8 mouse cellular contexts compared by ENCODE assay signal in genomic region chr14:32076896-32077575, GRCm38 (mm10). TPM values are rescaled to one million over a fixed set of nuclear protein-coding genes. Genes with fewer than 3 reads are reported as not detected.
DNase-seq lines count a peak whose midpoint lies in the region; ATAC-seq and TF ChIP-seq lines count a peak whose summit lies in the region.

No protein-coding gene starts in this region.

- no peak overlapping the region for H3K4me2 ChIP-seq in forebrain, embryonic 15.5 days (replicated peaks)
- no peak overlapping the region for H3K4me2 ChIP-seq in hindbrain, postnatal 0 days (ENCODE audit: low read depth, low read length)
- H3K4me2 ChIP-seq in midbrain, embryonic 14.5 days (ENCODE audit: low read length): no peak overlapping the region

- H3K9ac ChIP-seq in forebrain, embryonic 15.5 days (replicated peaks): no peak overlapping the region
- no peak overlapping the region for H3K9ac ChIP-seq in hindbrain, postnatal 0 days (replicated peaks; ENCODE audit: low read length)
- H3K9ac ChIP-seq in midbrain, embryonic 14.5 days (replicated peaks; ENCODE audit: low read length): no peak overlapping the region

- ATAC-seq in forebrain, embryonic 15.5 days (replicated peaks): peak; percentile 66
- ATAC-seq in hindbrain, postnatal 0 days: peak; percentile 85
- no peak; the same call in 1 of the 2 replicates for ATAC-seq in midbrain, embryonic 14.5 days (ENCODE audit: low FRiP score, low TSS enrichment)

- no peaks in the 10 kb centered on the region for H3K9me3 ChIP-seq in forebrain, embryonic 15.5 days
- H3K9me3 ChIP-seq in hindbrain, postnatal 0 days (ENCODE audit: low read length): no peaks in the 10 kb centered on the region
- no peaks in the 10 kb centered on the region for H3K9me3 ChIP-seq in midbrain, embryonic 14.5 days (ENCODE audit: control insufficient read depth, low read length)

- no peaks in the 10 kb centered on the region for H3K4me1 ChIP-seq in forebrain, embryonic 15.5 days
- H3K4me1 ChIP-seq in hindbrain, postnatal 0 days (ENCODE audit: insufficient read depth, low read length): 0 out of 2 replicates have a peak, but pooled peaks cover 3% of the 10 kb centered on the region
- no peaks in the 10 kb centered on the region for H3K4me1 ChIP-seq in midbrain, embryonic 14.5 days (ENCODE audit: control insufficient read depth, insufficient read depth, low read length)

- 54% methylated on average over 8 of the region's 8 CpGs for WGBS in forebrain, embryonic 15.5 days
- 45% methylated on average over 8 of the region's 8 CpGs for WGBS in hindbrain, postnatal 0 days
- 56% methylated on average over 8 of the region's 8 CpGs for WGBS in midbrain, embryonic 14.5 days

- H3K36me3 ChIP-seq in forebrain, embryonic 15.5 days: peaks cover 16% of the 10 kb centered on the region
- H3K36me3 ChIP-seq in hindbrain, postnatal 0 days (ENCODE audit: insufficient read depth, low read length): peaks cover 13% of the 10 kb centered on the region
- peaks cover 16% of the 10 kb centered on the region for H3K36me3 ChIP-seq in midbrain, embryonic 14.5 days (ENCODE audit: control insufficient read depth, insufficient read depth, low read length)

- TF ChIP-seq CTCF in hindbrain, postnatal 0 days (IDR thresholded peaks at IDR 0.05; ENCODE audit: low read depth): peak; percentile 98

- intact Hi-C loops in left cerebral cortex, postnatal 36 days (cut with DNase I): loop anchor here (5.0 kb wide), 2 partner anchors 280 to 420 kb away; no protein-coding TSS in a partner anchor

- DNase-seq in layer of hippocampus, adult 11-12 months (ENCODE audit: low spot score): peak; percentile 66
- no peak for DNase-seq in layer of hippocampus, adult 9-11 months
- DNase-seq in cerebellum, adult 11-12 months: peak; percentile 83
- peak; percentile 82 for DNase-seq in hindbrain, postnatal 0 days (ENCODE audit: low spot score)
- peak; percentile 29 to 47 for DNase-seq in left cerebral cortex, postnatal 36 days (ENCODE audit: low spot score in 2 of 2)
- peak; percentile 85 for DNase-seq in midbrain, embryonic 14.5 days
- peak; percentile 19 to 68 for DNase-seq in spleen, adult 18-20 months

- H3K27ac ChIP-seq in forebrain, embryonic 15.5 days (replicated peaks): no peak overlapping the region
- no peak overlapping the region for H3K27ac ChIP-seq in hindbrain, postnatal 0 days
- no peak overlapping the region for H3K27ac ChIP-seq in midbrain, embryonic 14.5 days (replicated peaks; ENCODE audit: low read depth, low read length)

- H3K4me3 ChIP-seq in forebrain, embryonic 15.5 days: no peak overlapping the region
- H3K4me3 ChIP-seq in hindbrain, postnatal 0 days (ENCODE audit: low read length): no peak overlapping the region
- H3K4me3 ChIP-seq in midbrain, embryonic 14.5 days (replicated peaks; ENCODE audit: low read depth, low read length): no peak overlapping the region

- no peaks in the 10 kb centered on the region for H3K27me3 ChIP-seq in forebrain, embryonic 15.5 days
- no peaks in the 10 kb centered on the region for H3K27me3 ChIP-seq in hindbrain, postnatal 0 days (ENCODE audit: insufficient read depth, low read length)
- no peaks in the 10 kb centered on the region for H3K27me3 ChIP-seq in midbrain, embryonic 14.5 days (ENCODE audit: control insufficient read depth, insufficient read depth, low read length)

RNA-seq across cellular contexts. Expression of gene Oxnad1, which starts 8.1 kb away (rescaled TPM):
- polyA plus RNA-seq in forebrain, embryonic 15.5 days (2015; fragmentation: Nextera tagmentation; extraction: Ambion mirVana): 20.5 and 23.6 TPM in 2 replicates
- total RNA-seq in hindbrain, postnatal 0 days (2014; rRNA removed): 28.8 and 34.3 TPM in 2 replicates
- 24.5 and 24.6 TPM in 2 replicates for polyA plus RNA-seq in hindbrain, postnatal 0 days (2015; fragmentation: Nextera tagmentation; extraction: Ambion mirVana)
- 10 to 100 TPM; 13.6 to 15.3 TPM for total RNA-seq in left cerebral cortex, postnatal 36 days (2021)
- 11.7 and 16.4 TPM in 2 replicates for polyA plus RNA-seq in midbrain, embryonic 14.5 days (2014; fragmentation: Nextera tagmentation; extraction: Ambion mirVana)

RNA-seq across cellular contexts. Expression of gene Dph3, which starts 8.5 kb away (rescaled TPM):
- 74.6 and 76.6 TPM in 2 replicates for polyA plus RNA-seq in forebrain, embryonic 15.5 days (2015; fragmentation: Nextera tagmentation; extraction: Ambion mirVana)
- 45.3 and 46.3 TPM in 2 replicates for total RNA-seq in hindbrain, postnatal 0 days (2014; rRNA removed)
- polyA plus RNA-seq in hindbrain, postnatal 0 days (2015; fragmentation: Nextera tagmentation; extraction: Ambion mirVana): 75.8 and 78.2 TPM in 2 replicates
- 10 to 100 TPM; 42.7 to 44.5 TPM for total RNA-seq in left cerebral cortex, postnatal 36 days (2021)
- 81.2 and 93.2 TPM in 2 replicates for polyA plus RNA-seq in midbrain, embryonic 14.5 days (2014; fragmentation: Nextera tagmentation; extraction: Ambion mirVana)

RNA-seq across cellular contexts. Expression of gene Galnt15, which starts 48.2 kb away (rescaled TPM):
- 0.45 and 0.47 TPM in 2 replicates for polyA plus RNA-seq in forebrain, embryonic 15.5 days (2015; fragmentation: Nextera tagmentation; extraction: Ambion mirVana)
- 3.3 and 5.1 TPM in 2 replicates for total RNA-seq in hindbrain, postnatal 0 days (2014; rRNA removed)
- 1.8 and 2.4 TPM in 2 replicates for polyA plus RNA-seq in hindbrain, postnatal 0 days (2015; fragmentation: Nextera tagmentation; extraction: Ambion mirVana)
- 1 to 10 TPM; 2.6 to 2.7 TPM for total RNA-seq in left cerebral cortex, postnatal 36 days (2021)
- 0.25 and 0.39 TPM in 2 replicates for polyA plus RNA-seq in midbrain, embryonic 14.5 days (2014; fragmentation: Nextera tagmentation; extraction: Ambion mirVana)
